Mouse (Mus musculus): ENCODE results near the gene Ifit1bl1. TPM values are rescaled to one million over a fixed set of nuclear protein-coding genes. Genes with fewer than 3 reads are reported as not detected.

Gene Ifit1bl1
- total RNA-seq, 4 experiments from 2014 or later, result 1.4 to 3.8 (median 2.1) TPM

- no peak for DNase-seq (ENCODE audit: low spot score)
Measured at GRCm38 (mm10) chr19:34546211-34546610, 55.5 kb downstream of the Ifit1bl1 start.

Other genes with a start within 250 kb of the Ifit1bl1 start
- under 1 TPM in 3 of 4 experiments, not detected in 1; 0.44 to 0.69 (median 0.44) TPM for gene Ch25h, start 126.8 kb downstream of the Ifit1bl1 start, total RNA-seq (2022)
- 10 to 100 TPM; 22.6 to 27.5 (median 24.7) TPM for gene Lipa, start 74.5 kb downstream of the Ifit1bl1 start, total RNA-seq (2022)
- 1 to 10 TPM; 3.2 to 4.4 (median 3.7) TPM for gene Ifit2, start 51.3 kb downstream of the Ifit1bl1 start, total RNA-seq (2022)
- gene Ifit3, start 18.4 kb downstream of the Ifit1bl1 start, total RNA-seq (2022), result 1 to 10 TPM; 1.8 to 4.4 (median 3.9) TPM
- gene Ifit3b, start 6.0 kb upstream of the Ifit1bl1 start, total RNA-seq (2022), result 1 to 10 TPM; 1.4 to 1.8 (median 1.5) TPM
- 1 to 10 TPM; 1.2 to 2.1 (median 1.8) TPM for gene Ifit1bl2, start 38.8 kb upstream of the Ifit1bl1 start, total RNA-seq (2022)
- 1 to 10 TPM in 2 of 4 experiments, under 1 TPM in 2; 0.90 to 1.3 (median 1.0) TPM for gene Ifit1, start 38.9 kb upstream of the Ifit1bl1 start, total RNA-seq (2022)
- 1 to 10 TPM; 1.2 to 3.3 (median 2.1) TPM for gene Slc16a12, start 145.3 kb upstream of the Ifit1bl1 start, total RNA-seq (2022)

Data from heart, adult 8-10 months (tissue).